Mouse (Mus musculus): ENCODE results near the gene Klk1b26. TPM values are rescaled to one million over a fixed set of nuclear protein-coding genes. Genes with fewer than 3 reads are reported as not detected.
"Not testable (repeated sequence)": the region's sequence is repeated elsewhere in the genome, so short reads cannot be mapped to it uniquely, and the experiment has no call there.

The Klk1b26 gene
- not detected in 2 replicates for polyA plus RNA-seq (2014; fragmentation: Nextera tagmentation; extraction: Ambion mirVana)

DNA sequence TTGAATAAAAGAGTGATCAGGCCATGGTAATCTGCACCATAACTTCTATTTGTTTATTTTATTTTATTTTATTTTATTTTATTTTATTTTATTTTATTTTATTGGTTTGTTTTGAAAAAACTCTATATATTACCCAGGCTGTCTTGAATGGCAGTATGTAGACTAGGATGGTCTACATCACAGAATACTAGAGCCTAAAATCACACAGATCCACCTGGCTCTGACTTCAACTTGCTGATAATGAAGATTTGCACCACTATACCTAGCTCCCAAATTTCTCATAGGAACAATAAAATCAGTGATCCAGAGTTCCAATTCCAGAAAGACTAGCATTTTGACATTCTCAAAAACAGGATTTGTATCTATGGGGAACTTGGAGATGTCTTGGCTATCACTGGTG lies at the start of gene Klk1b26:
TSS of gene Klk1b26 (plus strand) at position 301 of the 400 bp plus-strand sequence.
- not testable (repeated sequence) for H3K36me3 ChIP-seq (ENCODE audit: control insufficient read depth, insufficient read depth, low read length); H3K9me3 ChIP-seq (ENCODE audit: control insufficient read depth, low read length); H3K27me3 ChIP-seq (ENCODE audit: control insufficient read depth, insufficient read depth, low read length); H3K4me3 ChIP-seq (ENCODE audit: low read depth, low read length); DNase-seq (ENCODE audit: low spot score, missing footprints); ATAC-seq (ENCODE audit: low FRiP score); H3K27ac ChIP-seq (ENCODE audit: low read depth, low read length); H3K9ac ChIP-seq (ENCODE audit: low read length); H3K4me1 ChIP-seq (ENCODE audit: control insufficient read depth, insufficient read depth, low read length); H3K4me2 ChIP-seq

- H3K4me1 ChIP-seq (ENCODE audit: control insufficient read depth, insufficient read depth, low read length), result no peaks in the 10 kb centered on the region
- H3K36me3 ChIP-seq (ENCODE audit: control insufficient read depth, insufficient read depth, low read length), result no peaks in the 10 kb centered on the region
- H3K9ac ChIP-seq (ENCODE audit: low read length), result no peak within 1 kb of the TSS
- H3K4me2 ChIP-seq, result no peak within 1 kb of the TSS
- H3K27ac ChIP-seq (ENCODE audit: low read depth, low read length), result no peak within 1 kb of the TSS
- H3K4me3 ChIP-seq (ENCODE audit: low read depth, low read length), result no peak within 1 kb of the TSS
- WGBS, result 73% methylated on average over 3 of the region's 3 CpGs
- no peaks in the 10 kb centered on the region for H3K27me3 ChIP-seq (ENCODE audit: control insufficient read depth, insufficient read depth, low read length)
- H3K9me3 ChIP-seq (ENCODE audit: control insufficient read depth, low read length), result no peaks in the 10 kb centered on the region
- DNase-seq (ENCODE audit: low spot score, missing footprints) (no peak), ATAC-seq (ENCODE audit: low FRiP score) (no peak)
Observed at GRCm38 (mm10) chr7:43966451-43966850, 45.5 kb upstream of the Klk1b26 start, which contains the start of gene Klk1b1. Klk1b1 (plus strand) TSS chr7:43966751.

DNA sequence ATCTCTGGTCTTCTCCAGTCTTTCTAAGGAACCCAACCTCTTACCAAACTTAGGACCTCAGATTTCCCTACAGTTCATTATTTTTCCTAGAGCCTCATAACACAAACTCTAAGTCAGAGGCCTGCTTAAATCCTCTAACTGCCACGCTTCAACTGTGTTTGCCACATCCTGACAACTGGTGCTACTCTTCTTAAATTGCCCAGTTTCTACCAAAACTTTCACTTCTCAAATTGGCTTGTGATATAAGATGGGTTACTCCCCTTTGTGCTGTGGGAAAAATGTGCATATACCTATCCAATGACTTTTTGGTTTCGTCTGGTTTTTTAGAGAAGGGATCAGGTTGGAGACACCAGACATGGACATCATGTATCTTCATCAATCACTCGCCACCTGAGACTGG lies 44.9 kb upstream of the Klk1b26 start:
- Histone ChIP-seq H3K4me2 (no peak overlapping the region), H3K36me3 (ENCODE audit: control insufficient read depth, insufficient read depth, low read length) (no peaks in the 10 kb centered on the region), H3K4me1 (ENCODE audit: control insufficient read depth, insufficient read depth, low read length) (no peaks in the 10 kb centered on the region), H3K27me3 (ENCODE audit: control insufficient read depth, insufficient read depth, low read length) (no peaks in the 10 kb centered on the region), H3K9me3 (ENCODE audit: control insufficient read depth, low read length) (no peaks in the 10 kb centered on the region), H3K4me3 (ENCODE audit: low read depth, low read length) (no peak overlapping the region), H3K27ac (ENCODE audit: low read depth, low read length) (no peak overlapping the region), H3K9ac (ENCODE audit: low read length) (no peak overlapping the region)
- ATAC-seq (ENCODE audit: low FRiP score) (no peak), DNase-seq (ENCODE audit: low spot score, missing footprints) (no peak)
- 80% methylated on average over 3 of the region's 3 CpGs for WGBS

- Histone ChIP-seq H3K4me1 (ENCODE audit: control insufficient read depth, insufficient read depth, low read length) (no peaks in the 10 kb centered on the region), H3K27me3 (ENCODE audit: control insufficient read depth, insufficient read depth, low read length) (no peaks in the 10 kb centered on the region), H3K36me3 (ENCODE audit: control insufficient read depth, insufficient read depth, low read length) (no peaks in the 10 kb centered on the region), H3K27ac (ENCODE audit: low read depth, low read length) (no peak overlapping the region), H3K4me3 (ENCODE audit: low read depth, low read length) (no peak overlapping the region), H3K4me2 (no peak overlapping the region), H3K9me3 (ENCODE audit: control insufficient read depth, low read length) (no peaks in the 10 kb centered on the region), H3K9ac (ENCODE audit: low read length) (no peak overlapping the region)
- WGBS, result 94% methylated on average over 2 of the region's 2 CpGs
- DNase-seq (ENCODE audit: low spot score, missing footprints), result no peak
- ATAC-seq (ENCODE audit: low FRiP score), result no peak
Observed at GRCm38 (mm10) chr7:43967612-43968011, 44.4 kb upstream of the Klk1b26 start.

DNA sequence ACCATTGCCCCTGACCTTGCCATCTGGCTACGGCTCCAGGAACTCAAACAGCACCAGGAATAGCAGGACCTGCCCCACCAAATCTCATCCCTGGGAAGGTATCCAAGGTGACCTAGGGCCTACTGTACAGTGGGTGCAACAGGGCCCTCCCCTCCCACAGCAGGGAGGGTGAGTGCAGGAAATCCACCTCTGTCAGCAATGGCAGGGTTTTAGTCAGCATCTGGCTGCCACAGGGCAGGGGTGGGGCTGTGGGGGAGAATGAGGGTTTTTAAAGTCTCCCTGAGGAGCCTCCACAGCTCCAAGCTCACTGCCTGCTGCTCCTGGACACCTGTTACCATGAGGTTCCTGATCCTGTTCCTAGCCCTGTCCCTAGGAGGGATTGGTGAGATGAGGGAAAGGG lies 36.2 kb upstream of the Klk1b26 start, which contains the start of gene Klk1b9:
TSS of gene Klk1b9 (plus strand) at position 301 of the 400 bp plus-strand sequence.
- ATAC-seq (ENCODE audit: low FRiP score); H3K4me3 ChIP-seq (ENCODE audit: low read depth, low read length); H3K36me3 ChIP-seq (ENCODE audit: control insufficient read depth, insufficient read depth, low read length); H3K9me3 ChIP-seq (ENCODE audit: control insufficient read depth, low read length); DNase-seq (ENCODE audit: low spot score, missing footprints); H3K4me1 ChIP-seq (ENCODE audit: control insufficient read depth, insufficient read depth, low read length); H3K27ac ChIP-seq (ENCODE audit: low read depth, low read length); H3K9ac ChIP-seq (ENCODE audit: low read length); H3K27me3 ChIP-seq (ENCODE audit: control insufficient read depth, insufficient read depth, low read length); H3K4me2 ChIP-seq: not testable (repeated sequence)
- WGBS, result 73% methylated on average over 1 of the region's 1 CpGs

- no peak overlapping the region for H3K4me2 ChIP-seq
- no peak overlapping the region for H3K4me3 ChIP-seq (ENCODE audit: low read depth, low read length)
- no peaks in the 10 kb centered on the region for H3K36me3 ChIP-seq (ENCODE audit: control insufficient read depth, insufficient read depth, low read length)
- no peaks in the 10 kb centered on the region for H3K9me3 ChIP-seq (ENCODE audit: control insufficient read depth, low read length)
- H3K27me3 ChIP-seq (ENCODE audit: control insufficient read depth, insufficient read depth, low read length), result no peaks in the 10 kb centered on the region
- no peak for DNase-seq (ENCODE audit: low spot score, missing footprints)
- no peak overlapping the region for H3K9ac ChIP-seq (ENCODE audit: low read length)
- no peaks in the 10 kb centered on the region for H3K4me1 ChIP-seq (ENCODE audit: control insufficient read depth, insufficient read depth, low read length)
- H3K27ac ChIP-seq (ENCODE audit: low read depth, low read length), result no peak overlapping the region
- no peak for ATAC-seq (ENCODE audit: low FRiP score)
Observed at GRCm38 (mm10) chr7:43985657-43986056, 26.3 kb upstream of the Klk1b26 start.

DNA sequence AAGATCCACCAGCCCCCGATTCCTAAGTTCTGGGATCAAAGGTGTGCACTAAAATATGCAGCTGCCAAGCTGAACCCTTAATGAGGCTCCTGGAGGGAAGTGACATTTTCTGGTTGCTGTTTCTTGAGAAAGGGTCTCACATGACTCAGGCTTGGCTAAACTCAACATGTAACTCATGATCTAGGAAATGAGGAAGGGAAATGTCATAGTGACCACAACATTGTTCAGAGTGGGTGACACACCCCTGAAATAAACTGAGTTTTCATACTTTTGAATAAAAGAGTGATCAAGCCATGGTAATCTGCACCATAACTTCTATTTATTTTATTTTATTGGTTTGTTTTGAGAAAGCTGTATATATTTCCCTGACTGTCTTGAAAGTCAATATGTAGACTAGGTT lies 17.1 kb upstream of the Klk1b26 start:
- not testable (repeated sequence) for ATAC-seq (ENCODE audit: low FRiP score); H3K9ac ChIP-seq (ENCODE audit: low read length); H3K36me3 ChIP-seq (ENCODE audit: control insufficient read depth, insufficient read depth, low read length); H3K4me2 ChIP-seq; H3K27ac ChIP-seq (ENCODE audit: low read depth, low read length); H3K9me3 ChIP-seq (ENCODE audit: control insufficient read depth, low read length); DNase-seq (ENCODE audit: low spot score, missing footprints); H3K4me1 ChIP-seq (ENCODE audit: control insufficient read depth, insufficient read depth, low read length); H3K4me3 ChIP-seq (ENCODE audit: low read depth, low read length); H3K27me3 ChIP-seq (ENCODE audit: control insufficient read depth, insufficient read depth, low read length)
- WGBS, result 81% methylated on average over 1 of the region's 1 CpGs

GRCm38 (mm10) chr7:43995577-43995976 lies 16.4 kb upstream of the Klk1b26 start, which contains the start of gene Klk1b11:
Klk1b11 (plus strand) TSS chr7:43995877.
- H3K27me3 ChIP-seq (ENCODE audit: control insufficient read depth, insufficient read depth, low read length); H3K4me1 ChIP-seq (ENCODE audit: control insufficient read depth, insufficient read depth, low read length); DNase-seq (ENCODE audit: low spot score, missing footprints); H3K4me3 ChIP-seq (ENCODE audit: low read depth, low read length); H3K36me3 ChIP-seq (ENCODE audit: control insufficient read depth, insufficient read depth, low read length); ATAC-seq (ENCODE audit: low FRiP score); H3K27ac ChIP-seq (ENCODE audit: low read depth, low read length); H3K4me2 ChIP-seq; H3K9me3 ChIP-seq (ENCODE audit: control insufficient read depth, low read length); H3K9ac ChIP-seq (ENCODE audit: low read length): not testable (repeated sequence)
- WGBS, result 73% methylated on average over 4 of the region's 4 CpGs

DNA sequence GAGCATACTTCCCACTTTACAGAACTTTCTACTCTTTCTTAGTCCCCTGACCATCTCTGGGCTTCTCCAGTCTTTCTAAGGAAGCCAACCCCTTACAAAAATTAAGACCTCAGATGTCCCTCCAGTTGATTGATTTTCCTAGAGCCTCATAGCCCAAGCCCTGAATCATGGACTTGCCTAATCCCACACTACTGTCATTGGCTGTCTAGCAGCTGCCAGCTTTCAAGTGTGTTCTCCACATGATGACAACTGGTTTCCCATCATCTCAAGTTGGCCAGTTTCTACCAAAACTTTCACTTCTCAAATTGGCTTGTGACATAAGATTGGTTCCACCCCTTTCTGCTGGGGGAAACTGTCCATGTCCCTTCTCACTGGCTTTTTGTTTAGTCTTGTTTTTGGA lies 7.1 kb upstream of the Klk1b26 start:
- no peak overlapping the region for H3K9ac ChIP-seq (ENCODE audit: low read length)
- H3K27me3 ChIP-seq (ENCODE audit: control insufficient read depth, insufficient read depth, low read length), result no peaks in the 10 kb centered on the region
- no peak for DNase-seq (ENCODE audit: low spot score, missing footprints)
- no peak for ATAC-seq (ENCODE audit: low FRiP score)
- H3K9me3 ChIP-seq (ENCODE audit: control insufficient read depth, low read length), result no peaks in the 10 kb centered on the region
- no peak overlapping the region for H3K4me3 ChIP-seq (ENCODE audit: low read depth, low read length)
- no peak overlapping the region for H3K27ac ChIP-seq (ENCODE audit: low read depth, low read length)
- no peak overlapping the region for H3K4me2 ChIP-seq
- no peaks in the 10 kb centered on the region for H3K4me1 ChIP-seq (ENCODE audit: control insufficient read depth, insufficient read depth, low read length)
- no peaks in the 10 kb centered on the region for H3K36me3 ChIP-seq (ENCODE audit: control insufficient read depth, insufficient read depth, low read length)

- not testable (repeated sequence) for H3K4me3 ChIP-seq (ENCODE audit: low read depth, low read length); H3K27me3 ChIP-seq (ENCODE audit: control insufficient read depth, insufficient read depth, low read length); H3K27ac ChIP-seq (ENCODE audit: low read depth, low read length); H3K4me2 ChIP-seq; H3K9ac ChIP-seq (ENCODE audit: low read length); ATAC-seq (ENCODE audit: low FRiP score); H3K4me1 ChIP-seq (ENCODE audit: control insufficient read depth, insufficient read depth, low read length); H3K9me3 ChIP-seq (ENCODE audit: control insufficient read depth, low read length); DNase-seq (ENCODE audit: low spot score, missing footprints); H3K36me3 ChIP-seq (ENCODE audit: control insufficient read depth, insufficient read depth, low read length)
- 85% methylated on average over 6 of the region's 6 CpGs for WGBS
Observed at GRCm38 (mm10) chr7:44014666-44015065, 2.7 kb downstream of the Klk1b26 start.
